Mouse (Mus musculus) myocyte (in vitro differentiated cells): ENCODE data around the gene Svbp.

Source experiments
- POLR2AphosphoS2 ChIP-seq: IDR thresholded peaks from one replicate; pipeline ENCODE4 v1.6.1; 2011; ENCODE audit warnings: low read depth, control low read depth; ENCODE audit not compliant: insufficient read length
- USF1 ChIP-seq: IDR thresholded peaks from one replicate; pipeline ENCODE4 v1.6.1; 2011; ENCODE audit warnings: low read depth, mild to moderate bottlenecking, control low read depth, moderate library complexity

- TF ChIP-seq POLR2AphosphoS2 (no peak), USF1 (no peak)
Measured at GRCm38 (mm10) chr4:119180133-119180707, 14.9 kb upstream of the Svbp start.
